Mouse (Mus musculus): ENCODE measurements around the gene Dpy19l2. TPM values are rescaled to one million over a fixed set of nuclear protein-coding genes. Genes with fewer than 3 reads are reported as not detected.

Gene Dpy19l2
- polyA plus RNA-seq, 1 experiment from 2014 or later: 0.14 TPM

DNA sequence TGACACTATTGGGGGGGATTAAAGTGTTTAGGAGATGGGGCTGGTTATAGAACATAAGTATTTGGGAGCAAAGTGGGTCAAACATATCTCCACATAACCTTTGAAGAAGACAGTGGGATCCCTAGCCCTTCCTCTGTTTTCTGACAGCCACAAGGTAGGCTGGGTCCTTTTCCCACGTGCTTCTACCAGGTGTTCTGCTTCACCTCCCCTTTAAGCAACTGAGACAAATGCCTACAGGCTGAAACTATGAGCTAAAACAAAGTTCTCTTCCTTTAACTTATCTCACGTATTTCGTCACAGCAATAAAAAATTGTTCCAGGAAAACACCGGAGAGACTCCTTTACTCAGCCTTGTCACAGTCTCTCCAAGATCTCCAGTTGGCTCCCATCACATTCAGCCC lies 187.2 kb downstream of the Dpy19l2 start:
- H3K4me2 ChIP-seq (replicated peaks): no peak overlapping the region
- no peaks in the 10 kb centered on the region for H3K4me1 ChIP-seq
- H3K27me3 ChIP-seq (replicated peaks): no peaks in the 10 kb centered on the region
- H3K9me3 ChIP-seq: no peaks in the 10 kb centered on the region
- WGBS: 88% methylated on average over 4 of the region's 4 CpGs
- H3K27ac ChIP-seq: no peak overlapping the region
- no peak for ATAC-seq (ENCODE audit: low FRiP score, low read depth)
- H3K36me3 ChIP-seq: no peaks in the 10 kb centered on the region
- no peak overlapping the region for H3K9ac ChIP-seq
- no peak overlapping the region for H3K4me3 ChIP-seq

Other genes starting within 250 kb of the Dpy19l2 start
- 18.1 and 20.8 TPM in 2 replicates for gene Dpy19l1, start 193.2 kb downstream of the Dpy19l2 start, polyA plus RNA-seq (2016; fragmentation: Nextera tagmentation; extraction: Ambion mirVana)
- not detected in 2 replicates for gene Cypt4, start 71.1 kb downstream of the Dpy19l2 start, polyA plus RNA-seq (2016; fragmentation: Nextera tagmentation; extraction: Ambion mirVana)
- 0.15 and 0.40 TPM in 2 replicates for gene Tbx20, start 78.0 kb upstream of the Dpy19l2 start, polyA plus RNA-seq (2016; fragmentation: Nextera tagmentation; extraction: Ambion mirVana)

All from neural tube, embryonic 12.5 days (tissue).